Mouse (Mus musculus) stomach, adult 2 months (tissue): ENCODE measurements around the gene Gpalpp1. TPM values are rescaled to one million over a fixed set of nuclear protein-coding genes. Genes with fewer than 3 reads are reported as not detected.

Experiments used
- polyA plus RNA-seq: library from polyadenylated mRNA; depleted of rRNA; stranded (reverse); fragments of >200 nt; gene quantifications from 2 replicates; pipeline ENCODE4 v1.2.3, GENCODE M21; 2012; rRNA removed

Gene Gpalpp1
- 0.52 and 0.97 TPM in 2 replicates for polyA plus RNA-seq

GRCm38 (mm10) chr14:76110396-76111221, at the start of gene Gpalpp1, which contains the start of gene Nufip1:
Gene Gpalpp1 (minus strand): TSS chr14:76110760.
Gene Nufip1 (plus strand): TSS chr14:76110891.

Other genes with a start within 250 kb of the Gpalpp1 start
- not detected in 2 replicates for gene Kctd4, start 155.8 kb downstream of the Gpalpp1 start, polyA plus RNA-seq
- 0.91 and 1.1 TPM in 2 replicates for gene Gtf2f2, start 99.9 kb downstream of the Gpalpp1 start, polyA plus RNA-seq
- gene Nufip1, start 131 bp upstream of the Gpalpp1 start, polyA plus RNA-seq: 1.6 and 3.3 TPM in 2 replicates